Mouse (Mus musculus) monocyte, adult 5-6 weeks (primary cell): ENCODE results near the gene 2010300C02Rik. TPM values are rescaled to one million over a fixed set of nuclear protein-coding genes. Genes with fewer than 3 reads are reported as not detected.

Experiments
- ATAC-seq: fragments of 153-309, 156-312 bp; replicated peaks from 2 replicates; pipeline ENCODE4 v1.8.0; 2017; ENCODE audit warnings: mild to moderate bottlenecking; ENCODE audit not compliant: low TSS enrichment, insufficient number of reproducible peaks, severe bottlenecking, poor library complexity, low FRiP score
- total RNA-seq: library from RNA; stranded (forward); fragments of 200-1000, 200-491, 200-594 nt; gene quantifications from 3 replicates; pipeline ENCODE4 v1.2.3, GENCODE M21; 2017

2010300C02Rik gene
- total RNA-seq, 1 experiment from 2014 or later: not detected

- peak; percentile 67; the same call in 1 of the 2 replicates for ATAC-seq
These were observed 41.4 kb downstream of the 2010300C02Rik start for GRCm38 (mm10) chr1:37678327-37679123.

GRCm38 (mm10) chr1:37676967-37677512 is 42.8 kb downstream of the 2010300C02Rik start:
- ATAC-seq: no peak

GRCm38 (mm10) chr1:37675444-37675843 is 44.4 kb downstream of the 2010300C02Rik start:
- no peak for ATAC-seq

GRCm38 (mm10) chr1:37674266-37674665 is 45.6 kb downstream of the 2010300C02Rik start:
- no peak for ATAC-seq

GRCm38 (mm10) chr1:37671316-37671715 is 48.6 kb downstream of the 2010300C02Rik start:
- ATAC-seq: no peak

- no peak for ATAC-seq
These were observed 52.5 kb downstream of the 2010300C02Rik start for GRCm38 (mm10) chr1:37667386-37667785.

GRCm38 (mm10) chr1:37666587-37666986 is 53.3 kb downstream of the 2010300C02Rik start:
- ATAC-seq: no peak

GRCm38 (mm10) chr1:37665539-37666323 is 54.2 kb downstream of the 2010300C02Rik start:
- ATAC-seq: no peak

GRCm38 (mm10) chr1:37664496-37664895 is 55.4 kb downstream of the 2010300C02Rik start:
- no peak for ATAC-seq

GRCm38 (mm10) chr1:37663606-37664005 is 56.3 kb downstream of the 2010300C02Rik start:
- no peak for ATAC-seq

- ATAC-seq: no peak
These were observed 63.9 kb downstream of the 2010300C02Rik start for GRCm38 (mm10) chr1:37656017-37656416.

- no peak for ATAC-seq
These were observed 65.9 kb downstream of the 2010300C02Rik start for GRCm38 (mm10) chr1:37653992-37654391.

- ATAC-seq: no peak
These were observed 72.8 kb downstream of the 2010300C02Rik start for GRCm38 (mm10) chr1:37647066-37647465.

GRCm38 (mm10) chr1:37644501-37644900 is 75.4 kb downstream of the 2010300C02Rik start:
- no peak for ATAC-seq

GRCm38 (mm10) chr1:37643794-37644365 is 76.0 kb downstream of the 2010300C02Rik start:
- no peak for ATAC-seq

GRCm38 (mm10) chr1:37641361-37641760 is 78.5 kb downstream of the 2010300C02Rik start:
- no peak for ATAC-seq

GRCm38 (mm10) chr1:37639101-37639500 is 80.8 kb downstream of the 2010300C02Rik start:
- peak; percentile 73 for ATAC-seq

GRCm38 (mm10) chr1:37638560-37638959 is 81.3 kb downstream of the 2010300C02Rik start:
- no peak for ATAC-seq

GRCm38 (mm10) chr1:37637571-37637970 is 82.3 kb downstream of the 2010300C02Rik start:
- ATAC-seq: no peak
